Mouse (Mus musculus): ENCODE measurements at regions not wholly inside any gene's neighbourhood (a gene's known extent, or its start where the extent isn't known, plus 50 kb on each side); places are given as distances from the start of the nearest gene placed in this dataset.
A peak's percentile ranks its signal among the peaks of the same experiment; 100 is the strongest.

DNA sequence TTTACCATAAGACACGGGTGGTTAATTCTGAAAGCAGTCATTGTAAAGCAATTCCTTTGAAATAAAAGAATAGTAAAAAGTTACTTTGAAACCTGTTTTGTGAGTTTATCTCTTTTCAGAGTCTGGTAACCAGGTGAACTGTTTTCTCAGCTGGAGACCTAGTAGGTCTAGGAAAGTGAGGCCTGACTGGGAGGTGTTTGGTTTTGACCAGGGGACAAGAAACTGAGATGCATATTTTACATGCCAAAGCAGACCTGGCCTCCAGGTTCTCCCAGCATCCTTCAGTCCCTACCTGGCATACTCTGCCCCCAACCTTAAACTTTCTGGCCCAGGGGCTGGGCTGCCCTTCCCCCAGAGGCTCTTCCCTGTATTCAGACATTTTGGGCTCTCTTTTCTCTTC lies 142.9 kb upstream of the Pfn2 start:
- no peaks in the 10 kb centered on the region for H3K4me1 ChIP-seq (replicated peaks; ENCODE audit: control insufficient read depth, insufficient read depth, low read length)
- H3K9ac ChIP-seq, result no peak overlapping the region
- no peak overlapping the region for H3K27ac ChIP-seq
- H3K4me3 ChIP-seq (replicated peaks; ENCODE audit: low read length), result no peak overlapping the region
- DNase-seq (ENCODE audit: low spot score) (no peak), ATAC-seq (ENCODE audit: low FRiP score) (no peak)
- WGBS, result 81% methylated on average over 1 of the region's 1 CpGs
- no peak overlapping the region for H3K4me2 ChIP-seq (replicated peaks)
- H3K27me3 ChIP-seq (ENCODE audit: control insufficient read depth, insufficient read depth, low read length), result no peaks in the 10 kb centered on the region
- no peaks in the 10 kb centered on the region for H3K9me3 ChIP-seq (ENCODE audit: control insufficient read depth, low read length)
- no peaks in the 10 kb centered on the region for H3K36me3 ChIP-seq (replicated peaks; ENCODE audit: control insufficient read depth, insufficient read depth)

DNA sequence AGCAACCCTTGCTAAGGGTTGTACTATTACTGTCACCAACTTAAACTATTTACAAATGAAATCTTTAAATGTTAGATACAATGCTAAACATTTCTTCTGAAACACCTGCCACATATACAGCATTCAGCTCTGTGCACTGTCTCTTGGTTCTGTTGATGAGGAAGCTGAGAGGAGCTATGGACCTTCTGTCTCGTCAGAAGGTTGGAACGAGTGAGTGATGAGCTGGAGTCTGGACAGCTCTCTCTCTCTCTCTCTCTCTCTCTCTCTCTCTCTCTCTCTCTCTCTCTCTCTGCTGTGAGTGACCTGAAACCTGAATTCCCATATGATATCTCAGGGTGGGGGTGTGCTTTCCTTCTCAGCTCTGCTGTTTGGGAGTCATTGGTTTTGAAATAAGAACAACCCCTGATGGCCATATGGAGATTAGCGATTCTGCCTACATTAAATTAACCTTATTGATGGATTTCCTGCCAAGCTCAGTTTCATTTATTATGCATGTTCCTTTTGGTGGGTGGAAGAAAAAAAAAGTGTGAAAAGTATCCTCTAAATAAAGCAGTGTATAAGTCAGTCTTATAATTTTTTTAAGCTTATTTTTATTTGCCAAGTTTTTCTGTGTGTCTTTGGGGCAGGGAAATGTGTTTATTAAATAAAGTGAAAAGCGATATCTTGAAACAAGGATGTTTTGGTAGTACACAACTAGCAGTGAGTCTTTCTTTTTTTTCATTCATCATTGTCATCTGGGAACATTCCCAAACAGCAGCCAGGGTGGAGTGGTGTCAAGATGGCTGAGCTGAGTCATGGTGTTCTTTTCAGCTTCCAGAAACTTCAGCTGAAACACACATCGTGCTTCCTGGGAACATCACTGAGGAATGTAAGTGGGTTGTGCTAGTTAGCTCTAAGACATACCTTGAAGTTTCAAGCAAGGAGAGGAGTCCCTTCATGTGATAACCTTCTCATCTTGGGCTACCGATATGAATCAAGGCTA lies 150.5 kb upstream of the Pfn2 start:
- H3K27me3 ChIP-seq (ENCODE audit: control insufficient read depth, insufficient read depth, low read length), result no peaks in the 10 kb centered on the region
- no peak overlapping the region for H3K9ac ChIP-seq
- H3K4me2 ChIP-seq (replicated peaks), result no peak overlapping the region
- H3K4me3 ChIP-seq (replicated peaks; ENCODE audit: low read length), result no peak overlapping the region
- no peak overlapping the region for H3K27ac ChIP-seq
- ATAC-seq (ENCODE audit: low FRiP score), result no peak
- no peak for DNase-seq (ENCODE audit: low spot score)
- no peaks in the 10 kb centered on the region for H3K36me3 ChIP-seq (replicated peaks; ENCODE audit: control insufficient read depth, insufficient read depth)
- 80% methylated on average over 6 of the region's 6 CpGs for WGBS
- H3K9me3 ChIP-seq (ENCODE audit: control insufficient read depth, low read length), result no peaks in the 10 kb centered on the region
- no peaks in the 10 kb centered on the region for H3K4me1 ChIP-seq (replicated peaks; ENCODE audit: control insufficient read depth, insufficient read depth, low read length)

DNA sequence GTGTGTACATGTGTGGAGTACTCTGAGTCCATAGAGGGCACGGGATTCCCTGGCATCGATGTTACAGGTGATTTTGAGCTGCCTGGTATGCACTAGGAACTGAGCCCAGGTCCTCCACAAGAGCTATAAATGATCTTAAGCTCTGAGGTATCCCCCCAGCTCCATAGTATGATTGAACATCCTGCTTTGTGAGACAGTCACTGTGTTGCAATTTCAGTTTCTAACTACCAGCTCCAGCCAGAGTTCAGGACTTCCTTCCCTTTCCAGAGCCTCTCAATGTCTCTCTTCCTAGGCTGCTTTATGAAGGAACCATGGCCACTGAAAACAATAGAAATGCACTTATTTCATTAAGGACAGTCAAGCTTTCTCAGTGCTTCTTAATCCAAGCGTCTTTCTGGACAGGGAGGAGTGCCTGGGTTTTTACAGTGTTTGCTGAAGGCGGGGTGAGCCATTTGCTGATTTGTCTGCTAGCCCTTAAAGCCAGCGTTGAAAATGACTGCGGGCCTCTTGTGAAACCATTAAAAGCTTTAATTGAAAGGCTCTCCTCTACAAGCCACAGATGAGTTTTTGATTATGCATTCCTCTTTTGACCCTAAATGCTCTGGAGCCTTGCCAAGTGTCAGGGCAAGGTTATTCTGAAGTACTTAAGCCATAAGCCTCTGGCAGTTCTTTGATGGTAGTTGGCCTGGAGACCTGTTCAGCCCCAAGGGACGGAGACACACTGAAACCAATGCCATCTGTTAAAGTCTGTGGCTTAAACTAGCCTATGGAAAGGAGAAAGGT lies 155.1 kb upstream of the Pfn2 start:
- Histone ChIP-seq H3K27me3 (ENCODE audit: control insufficient read depth, insufficient read depth, low read length) (no peaks in the 10 kb centered on the region), H3K9ac (no peak overlapping the region), H3K9me3 (ENCODE audit: control insufficient read depth, low read length) (no peaks in the 10 kb centered on the region), H3K36me3 (replicated peaks; ENCODE audit: control insufficient read depth, insufficient read depth) (no peaks in the 10 kb centered on the region), H3K4me3 (replicated peaks; ENCODE audit: low read length) (no peak overlapping the region), H3K27ac (no peak overlapping the region), H3K4me2 (replicated peaks) (no peak overlapping the region), H3K4me1 (replicated peaks; ENCODE audit: control insufficient read depth, insufficient read depth, low read length) (no peaks in the 10 kb centered on the region)
- WGBS, result 52% methylated on average over 7 of the region's 7 CpGs
- no peak for DNase-seq (ENCODE audit: low spot score)
- 0 out of 2 replicates have a peak, but pooled peaks have one; percentile 14 for ATAC-seq (ENCODE audit: low FRiP score)

DNA sequence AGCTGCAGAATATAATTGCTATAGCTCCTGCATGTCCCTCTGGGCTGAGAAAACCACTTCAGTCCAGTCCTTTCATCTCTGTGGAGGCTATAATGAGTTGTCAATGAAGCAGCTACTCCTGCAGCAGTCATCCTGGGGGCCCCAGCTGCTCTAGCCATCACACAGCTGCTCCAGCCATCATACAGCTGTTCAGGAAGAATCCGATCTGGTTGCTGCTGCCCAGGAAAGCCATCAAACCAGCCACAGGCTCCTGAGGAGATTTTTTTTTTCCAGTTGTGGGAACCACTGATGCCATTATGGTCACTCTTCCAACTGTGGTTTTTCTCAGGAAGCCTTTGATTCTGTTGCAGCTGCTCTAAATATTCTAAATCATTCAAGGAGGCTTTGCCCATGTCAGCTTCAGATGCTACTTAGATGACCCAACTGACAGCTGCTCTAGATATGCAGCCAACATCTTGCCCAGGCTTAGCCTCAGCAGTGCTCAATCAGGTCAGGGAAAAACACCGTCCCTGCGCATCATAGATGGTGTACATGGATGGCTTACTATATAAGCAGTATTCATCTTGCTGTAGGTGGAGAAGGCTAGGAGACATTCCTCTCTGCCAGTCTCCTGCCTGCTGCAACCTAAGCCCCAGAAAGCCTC lies 177.0 kb upstream of the Pfn2 start:
- Histone ChIP-seq H3K4me2 (replicated peaks) (no peak overlapping the region), H3K4me1 (replicated peaks; ENCODE audit: control insufficient read depth, insufficient read depth, low read length) (no peaks in the 10 kb centered on the region), H3K4me3 (replicated peaks; ENCODE audit: low read length) (no peak overlapping the region), H3K9me3 (ENCODE audit: control insufficient read depth, low read length) (no peaks in the 10 kb centered on the region), H3K27me3 (ENCODE audit: control insufficient read depth, insufficient read depth, low read length) (no peaks in the 10 kb centered on the region), H3K27ac (no peak overlapping the region), H3K36me3 (replicated peaks; ENCODE audit: control insufficient read depth, insufficient read depth) (no peaks in the 10 kb centered on the region), H3K9ac (no peak overlapping the region)
- WGBS, result 82% methylated on average over 3 of the region's 3 CpGs
- no peak for DNase-seq (ENCODE audit: low spot score)
- no peak for ATAC-seq (ENCODE audit: low FRiP score)

DNA sequence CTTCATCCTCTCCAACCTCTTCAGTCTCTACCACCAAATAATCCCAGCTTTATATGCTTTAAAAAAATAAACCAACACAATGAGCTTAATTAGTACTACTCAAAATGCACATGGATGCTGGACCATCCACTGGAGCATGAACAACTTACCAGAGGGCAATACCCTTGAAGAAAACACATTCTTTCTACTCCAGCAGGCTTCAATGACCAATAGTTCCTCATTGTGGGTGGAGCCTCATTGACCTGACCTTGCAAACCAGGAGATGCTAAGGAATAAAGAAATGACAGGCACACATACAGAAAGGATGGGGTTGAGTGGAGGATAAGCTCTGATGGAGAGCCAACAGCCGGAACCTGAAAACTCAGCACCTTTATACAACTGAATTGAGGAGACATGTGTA lies 201.7 kb upstream of the Pfn2 start:
- Histone ChIP-seq H3K9ac (no peak overlapping the region), H3K9me3 (ENCODE audit: control insufficient read depth, low read length) (no peaks in the 10 kb centered on the region), H3K36me3 (replicated peaks; ENCODE audit: control insufficient read depth, insufficient read depth) (no peaks in the 10 kb centered on the region), H3K4me2 (replicated peaks) (no peak overlapping the region), H3K27ac (no peak overlapping the region), H3K27me3 (ENCODE audit: control insufficient read depth, insufficient read depth, low read length) (no peaks in the 10 kb centered on the region), H3K4me1 (replicated peaks; ENCODE audit: control insufficient read depth, insufficient read depth, low read length) (no peaks in the 10 kb centered on the region), H3K4me3 (replicated peaks; ENCODE audit: low read length) (no peak overlapping the region)
- DNase-seq (ENCODE audit: low spot score), result no peak
- no peak for ATAC-seq (ENCODE audit: low FRiP score)
- WGBS, result 93% methylated on average over 1 of the region's 1 CpGs

DNA sequence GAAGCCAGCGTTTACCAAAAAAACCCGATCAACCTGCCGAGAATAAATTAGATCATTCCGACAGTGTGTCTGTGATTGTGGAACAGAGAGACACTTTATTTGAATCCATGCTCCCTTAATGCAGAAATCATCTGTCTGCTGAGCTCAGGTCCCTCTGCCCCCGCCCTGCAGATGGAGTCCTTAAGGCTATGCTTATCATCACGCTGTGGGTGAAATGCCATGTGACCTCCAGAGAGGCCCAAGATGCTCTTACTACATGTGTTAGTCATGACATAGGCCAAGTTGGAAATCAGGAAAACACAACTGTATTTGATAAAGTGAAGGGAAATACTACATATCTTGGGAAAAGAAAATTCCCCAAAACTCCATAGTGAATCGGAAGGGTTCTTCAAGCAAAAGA lies 206.8 kb upstream of the Pfn2 start:
- no peaks in the 10 kb centered on the region for H3K36me3 ChIP-seq (replicated peaks; ENCODE audit: control insufficient read depth, insufficient read depth)
- H3K4me1 ChIP-seq (replicated peaks; ENCODE audit: control insufficient read depth, insufficient read depth, low read length), result 0 out of 2 replicates have a peak, but pooled peaks cover 6% of the 10 kb centered on the region
- no peak overlapping the region for H3K4me3 ChIP-seq (replicated peaks; ENCODE audit: low read length)
- DNase-seq (ENCODE audit: low spot score) (no peak), ATAC-seq (ENCODE audit: low FRiP score) (no peak)
- H3K9ac ChIP-seq, result no peak overlapping the region
- H3K4me2 ChIP-seq (replicated peaks), result no peak overlapping the region
- no peaks in the 10 kb centered on the region for H3K9me3 ChIP-seq (ENCODE audit: control insufficient read depth, low read length)
- H3K27ac ChIP-seq, result no peak overlapping the region
- H3K27me3 ChIP-seq (ENCODE audit: control insufficient read depth, insufficient read depth, low read length), result no peaks in the 10 kb centered on the region
- WGBS, result 93% methylated on average over 7 of the region's 7 CpGs

DNA sequence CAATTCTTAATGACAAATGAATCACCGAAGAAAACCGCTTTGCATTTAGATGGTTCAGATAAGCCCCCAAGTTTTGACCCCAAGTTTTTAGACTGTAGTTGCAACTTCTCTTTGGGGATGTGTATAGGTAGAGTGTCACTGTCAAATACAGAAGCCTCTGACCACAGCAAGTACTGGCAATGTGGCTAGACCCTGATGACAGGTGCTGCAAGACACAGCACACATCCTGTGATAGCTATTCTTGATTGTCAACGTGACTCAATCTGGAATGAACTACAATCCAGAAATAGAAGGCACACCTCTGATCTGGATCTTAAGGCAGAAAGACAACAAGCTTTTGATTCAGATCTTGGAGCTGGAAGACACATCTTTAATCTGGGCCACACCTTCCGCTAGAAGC lies 207.3 kb upstream of the Pfn2 start:
- DNase-seq (ENCODE audit: low spot score), result no peak
- H3K9me3 ChIP-seq (ENCODE audit: control insufficient read depth, low read length), result no peaks in the 10 kb centered on the region
- ATAC-seq (ENCODE audit: low FRiP score), result no peak
- H3K27ac ChIP-seq, result no peak overlapping the region
- H3K9ac ChIP-seq, result no peak overlapping the region
- 93% methylated on average over 4 of the region's 4 CpGs for WGBS
- no peaks in the 10 kb centered on the region for H3K27me3 ChIP-seq (ENCODE audit: control insufficient read depth, insufficient read depth, low read length)
- H3K4me3 ChIP-seq (replicated peaks; ENCODE audit: low read length), result no peak overlapping the region
- H3K36me3 ChIP-seq (replicated peaks; ENCODE audit: control insufficient read depth, insufficient read depth), result no peaks in the 10 kb centered on the region
- H3K4me1 ChIP-seq (replicated peaks; ENCODE audit: control insufficient read depth, insufficient read depth, low read length), result 0 out of 2 replicates have a peak, but pooled peaks cover 6% of the 10 kb centered on the region
- H3K4me2 ChIP-seq (replicated peaks), result no peak overlapping the region

DNA sequence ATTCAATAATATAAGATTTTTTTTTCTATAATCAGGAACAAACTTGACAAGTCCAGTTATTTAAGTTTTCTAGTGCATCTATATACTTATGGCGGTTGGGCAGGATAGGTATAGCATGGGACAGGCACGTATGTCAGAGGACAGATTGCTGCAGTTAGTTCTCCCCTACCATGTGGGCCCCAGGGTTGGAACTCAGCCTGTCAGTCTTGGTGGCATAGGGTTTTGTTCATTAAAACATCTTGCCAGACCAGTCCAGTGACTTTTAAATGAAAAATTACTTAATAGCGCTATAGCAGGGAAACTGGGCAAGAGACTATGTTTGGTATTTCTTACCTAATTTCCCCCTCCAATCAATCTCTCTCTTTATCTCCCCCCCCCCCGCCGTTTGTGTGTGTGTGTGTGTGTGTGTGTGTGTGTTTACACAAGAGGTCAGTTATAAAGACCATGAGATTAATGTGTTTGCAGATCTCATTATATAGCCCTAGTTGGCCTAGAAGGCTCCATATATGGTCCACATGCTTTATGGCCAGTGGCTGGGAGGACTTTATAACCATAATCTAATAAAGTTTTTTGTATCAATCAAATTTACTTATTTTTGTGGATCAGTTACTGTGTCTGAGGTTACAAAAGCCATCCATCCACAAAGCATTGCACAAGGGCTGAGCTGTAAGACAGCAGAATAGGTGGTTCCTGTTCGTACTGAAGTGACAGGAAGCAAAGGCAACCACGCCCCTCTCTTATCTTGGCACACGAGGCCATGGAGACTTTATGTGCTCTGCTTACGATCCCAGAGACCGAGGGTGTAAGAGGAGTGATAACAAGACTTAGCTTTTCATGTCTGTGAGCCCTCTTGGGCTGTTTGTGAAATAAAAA lies 208.5 kb upstream of the Pfn2 start:
- H3K4me1 ChIP-seq (replicated peaks; ENCODE audit: control insufficient read depth, insufficient read depth, low read length), result 0 out of 2 replicates have a peak, but pooled peaks cover 6% of the 10 kb centered on the region
- 90% methylated on average over 10 of the region's 10 CpGs for WGBS
- no peak overlapping the region for H3K9ac ChIP-seq
- H3K4me2 ChIP-seq (replicated peaks), result no peak overlapping the region
- ATAC-seq (ENCODE audit: low FRiP score) (no peak), DNase-seq (ENCODE audit: low spot score) (no peak)
- H3K36me3 ChIP-seq (replicated peaks; ENCODE audit: control insufficient read depth, insufficient read depth), result no peaks in the 10 kb centered on the region
- H3K4me3 ChIP-seq (replicated peaks; ENCODE audit: low read length), result no peak overlapping the region
- no peaks in the 10 kb centered on the region for H3K27me3 ChIP-seq (ENCODE audit: control insufficient read depth, insufficient read depth, low read length)
- no peak overlapping the region for H3K27ac ChIP-seq
- no peaks in the 10 kb centered on the region for H3K9me3 ChIP-seq (ENCODE audit: control insufficient read depth, low read length)
